Mouse (Mus musculus) myocyte (in vitro differentiated cells): ENCODE results near the gene Klri1. TPM values are rescaled to one million over a fixed set of nuclear protein-coding genes. Genes with fewer than 3 reads are reported as not detected.
"Not testable (repeated sequence)": the region's sequence is repeated elsewhere in the genome, so short reads cannot be mapped to it uniquely, and the experiment has no call there.

ENCODE experiments used
- H3K27me3 ChIP-seq: one replicate; pipeline ENCODE4 v1.6.1; 2011; ENCODE audit not compliant: control insufficient read depth, insufficient read depth, insufficient read length
- H3K36me3 ChIP-seq: one replicate; pipeline ENCODE4 v1.6.1; 2011; ENCODE audit not compliant: control insufficient read depth, insufficient read depth
- H3K4me2 ChIP-seq: one replicate; pipeline ENCODE4 v1.6.1; 2011; ENCODE audit warnings: low read depth, control low read depth
- H3K4me3 ChIP-seq: one replicate; pipeline ENCODE4 v1.5.1; 2011; ENCODE audit warnings: mild to moderate bottlenecking, control low read depth, moderate library complexity
- H3K79me2 ChIP-seq: one replicate; pipeline ENCODE4 v1.6.1; 2011; ENCODE audit not compliant: control insufficient read depth, insufficient read depth
- H3ac ChIP-seq: one replicate; pipeline ENCODE4 v1.6.1; 2011; ENCODE audit not compliant: control insufficient read depth, insufficient read length
- CEBPB ChIP-seq: IDR thresholded peaks from 2 replicates; pipeline ENCODE4 v1.6.1; 2011; ENCODE audit warnings: mild to moderate bottlenecking, moderate library complexity; ENCODE audit not compliant: poor library complexity, insufficient read depth, severe bottlenecking
- E2F4 ChIP-seq: IDR thresholded peaks from one replicate; pipeline ENCODE4 v1.6.1; 2011; ENCODE audit warnings: mild to moderate bottlenecking, control low read depth, moderate library complexity; ENCODE audit not compliant: insufficient read depth
- MAX ChIP-seq: IDR thresholded peaks from one replicate; pipeline ENCODE4 v1.6.1; 2011; ENCODE audit warnings: low read depth, mild to moderate bottlenecking, control low read depth
- MYOD1 ChIP-seq, 3 experiments: IDR thresholded peaks; one replicate each; pipeline ENCODE4 v1.6.1; 2011; ENCODE audit warnings: control low read depth in 2 of 3, low read depth in 2 of 3, mild to moderate bottlenecking in 2 of 3, moderate library complexity in 1 of 3; ENCODE audit not compliant: insufficient read length in 2 of 3, control insufficient read depth in 1 of 3
- MYOG ChIP-seq, 3 experiments: IDR thresholded peaks; one replicate each; pipeline ENCODE4 v1.6.1; 2011; ENCODE audit warnings: control low read depth in 2 of 3, low read depth in 2 of 3, mild to moderate bottlenecking in 2 of 3; ENCODE audit not compliant: insufficient read length in 2 of 3, control insufficient read depth in 1 of 3, insufficient read depth in 1 of 3
- POLR2A ChIP-seq: IDR thresholded peaks from one replicate; pipeline ENCODE4 v1.6.1; 2011; ENCODE audit warnings: low read depth, mild to moderate bottlenecking, control low read depth, moderate library complexity; ENCODE audit not compliant: insufficient read length
- POLR2AphosphoS2 ChIP-seq: IDR thresholded peaks from one replicate; pipeline ENCODE4 v1.6.1; 2011; ENCODE audit warnings: low read depth, control low read depth; ENCODE audit not compliant: insufficient read length
- REST ChIP-seq: IDR thresholded peaks from one replicate; pipeline ENCODE4 v1.6.1; 2011; ENCODE audit warnings: mild to moderate bottlenecking, control low read depth, moderate library complexity; ENCODE audit not compliant: insufficient read depth, insufficient read length
- SRF ChIP-seq: IDR thresholded peaks from one replicate; pipeline ENCODE4 v1.6.1; 2011; ENCODE audit warnings: low read depth; ENCODE audit not compliant: control insufficient read depth, insufficient read length
- TCF12 ChIP-seq: IDR thresholded peaks from one replicate; pipeline ENCODE4 v1.6.1; 2011; ENCODE audit warnings: mild to moderate bottlenecking, control low read depth; ENCODE audit not compliant: poor library complexity, insufficient read depth, severe bottlenecking
- TCF3 ChIP-seq: IDR thresholded peaks from one replicate; pipeline ENCODE4 v1.6.1; 2011; ENCODE audit warnings: low read depth, control low read depth; ENCODE audit not compliant: insufficient read length
- USF1 ChIP-seq: IDR thresholded peaks from one replicate; pipeline ENCODE4 v1.6.1; 2011; ENCODE audit warnings: low read depth, mild to moderate bottlenecking, control low read depth, moderate library complexity
- polyA plus RNA-seq: library from polyadenylated mRNA; unstranded; fragments of >200 nt; fragmentation: generic; extraction: Trizol; gene quantifications from one replicate; pipeline ENCODE4 v1.2.1, GENCODE M21; 2012; ENCODE audit warnings: missing spikeins

The Klri1 gene
- polyA plus RNA-seq, 1 experiment: not detected

DNA sequence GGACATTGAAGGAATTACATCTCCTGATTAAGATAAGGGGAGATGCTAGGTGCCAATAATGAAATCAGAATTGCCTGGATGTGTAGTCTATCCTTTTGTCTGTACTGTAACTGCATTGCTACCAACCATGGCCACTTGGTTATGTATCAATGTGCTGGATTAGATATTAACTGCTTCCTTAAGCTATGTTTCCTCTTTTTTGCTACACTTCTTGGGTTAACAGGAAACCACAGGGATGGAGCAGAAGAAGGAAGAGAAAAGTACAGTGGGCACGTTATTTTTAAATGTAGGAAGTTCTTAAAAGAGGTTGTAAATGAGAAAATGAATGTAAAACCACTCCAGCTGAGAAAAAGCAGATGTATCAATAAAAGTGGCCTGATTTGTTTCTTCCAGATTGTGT lies 3.4 kb downstream of the Klri1 start:
- H3ac ChIP-seq: no peak overlapping the region
- no peak overlapping the region for H3K4me2 ChIP-seq
- no peaks in the 10 kb centered on the region for H3K27me3 ChIP-seq
- TF ChIP-seq SRF: no peak
- no peak for TF ChIP-seq USF1
- no peak for TF ChIP-seq MYOG (IDR thresholded peaks at IDR 0.05; ENCODE audit: control insufficient read depth in 1 of 3, insufficient read depth in 1 of 3, insufficient read length in 2 of 3, low read depth in 2 of 3)
- TF ChIP-seq MYOD1 (IDR thresholded peaks at IDR 0.05; ENCODE audit: control insufficient read depth in 1 of 3, insufficient read length in 2 of 3, low read depth in 2 of 3): no peak
- TF ChIP-seq REST: no peak
- no peak for TF ChIP-seq POLR2A
- no peak for TF ChIP-seq TCF12
- no peak for TF ChIP-seq E2F4
- H3K36me3 ChIP-seq: no peaks in the 10 kb centered on the region
- H3K79me2 ChIP-seq: no peaks in the 10 kb centered on the region
- H3K4me3 ChIP-seq: no peak overlapping the region

DNA sequence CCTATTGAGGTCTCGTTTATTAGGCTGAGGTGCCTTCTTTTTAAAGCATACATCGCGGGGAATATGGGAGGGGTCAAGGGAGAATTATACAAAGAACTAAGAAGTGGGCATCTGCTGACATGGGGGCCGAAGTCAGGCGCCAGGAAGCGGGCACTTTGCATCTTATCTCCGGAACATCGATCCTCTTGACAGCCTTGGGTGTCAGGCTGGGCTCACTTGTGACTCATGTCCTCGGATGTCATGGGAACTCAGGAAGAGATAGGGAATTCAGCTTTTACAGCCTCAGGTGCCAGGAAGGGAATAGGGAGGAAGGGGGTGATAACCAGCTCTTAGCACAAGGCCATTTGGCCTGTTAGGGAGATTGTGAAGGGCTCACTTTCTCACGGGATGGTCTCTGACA lies 25.5 kb downstream of the Klri1 start:
- not testable (repeated sequence) for H3K4me2 ChIP-seq, H3K36me3 ChIP-seq, H3K27me3 ChIP-seq, H3ac ChIP-seq, H3K4me3 ChIP-seq, H3K79me2 ChIP-seq

DNA sequence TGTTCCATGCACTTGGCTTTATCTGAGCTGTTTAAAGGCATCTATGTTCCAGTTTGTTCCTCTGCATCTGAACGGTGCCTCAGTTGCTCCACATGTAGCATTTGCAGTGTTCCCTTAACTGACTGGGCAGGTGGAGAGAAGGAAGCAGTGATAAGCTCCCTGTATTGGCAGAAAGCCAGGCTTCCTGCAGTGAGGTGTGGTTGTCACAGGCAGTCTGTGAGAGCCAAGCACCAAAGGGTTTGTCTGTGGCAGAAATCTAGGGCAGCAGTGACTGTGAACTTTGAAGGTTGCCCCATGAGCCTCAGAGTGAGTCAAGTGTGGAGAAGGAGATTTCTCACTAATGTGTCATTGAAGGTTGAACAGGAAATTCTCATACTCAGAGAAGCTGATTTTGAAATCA lies 36.6 kb downstream of the Klri1 start:
- Histone ChIP-seq H3ac (no peak overlapping the region), H3K27me3 (no peaks in the 10 kb centered on the region), H3K4me3 (no peak overlapping the region), H3K79me2 (no peaks in the 10 kb centered on the region), H3K36me3 (no peaks in the 10 kb centered on the region), H3K4me2 (no peak overlapping the region)
- TF ChIP-seq MYOG (IDR thresholded peaks at IDR 0.05; ENCODE audit: control insufficient read depth in 1 of 3, insufficient read depth in 1 of 3, insufficient read length in 2 of 3, low read depth in 2 of 3): no peak
- TF ChIP-seq REST: no peak
- no peak for TF ChIP-seq TCF12
- no peak for TF ChIP-seq USF1

DNA sequence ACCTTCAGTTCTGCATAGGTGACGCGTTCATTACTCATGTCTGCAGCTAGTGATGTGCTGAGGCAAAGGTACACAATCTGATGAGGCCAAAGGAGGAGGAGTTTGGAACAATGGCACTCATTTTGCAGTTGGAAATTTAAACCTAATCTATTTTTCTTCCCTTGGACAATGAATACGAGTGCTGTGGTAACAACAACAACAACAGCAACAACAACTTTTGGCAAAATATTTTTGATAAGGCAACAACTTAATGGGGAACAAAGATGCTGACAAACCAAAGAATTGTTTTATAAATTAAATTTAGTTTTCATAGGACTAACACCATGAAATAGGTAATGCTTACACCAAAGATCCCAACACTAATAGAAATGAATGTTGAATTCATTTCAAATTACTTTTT lies 38.1 kb downstream of the Klri1 start, which contains the start of gene Klrc1:
Klrc1 (minus strand) TSS at position 101 of the 400 bp plus-strand sequence.
- no peaks in the 10 kb centered on the region for H3K79me2 ChIP-seq
- H3ac ChIP-seq: no peak within 1 kb of the TSS
- H3K4me3 ChIP-seq: no peak within 1 kb of the TSS
- no peaks in the 10 kb centered on the region for H3K27me3 ChIP-seq
- H3K36me3 ChIP-seq: no peaks in the 10 kb centered on the region
- TF ChIP-seq USF1: no peak
- TF ChIP-seq MYOG (IDR thresholded peaks at IDR 0.05; ENCODE audit: control insufficient read depth in 1 of 3, insufficient read depth in 1 of 3, insufficient read length in 2 of 3, low read depth in 2 of 3): no peak
- TF ChIP-seq E2F4: no peak
- no peak for TF ChIP-seq POLR2AphosphoS2
- TF ChIP-seq MYOD1 (IDR thresholded peaks at IDR 0.05; ENCODE audit: control insufficient read depth in 1 of 3, insufficient read length in 2 of 3, low read depth in 2 of 3): no peak
- TF ChIP-seq TCF12: no peak
- no peak for TF ChIP-seq MAX
- TF ChIP-seq TCF3: no peak
- TF ChIP-seq SRF: no peak
- no peak for TF ChIP-seq CEBPB
- no peak for TF ChIP-seq POLR2A
- no peak for TF ChIP-seq REST
- H3K4me2 ChIP-seq: no peak within 1 kb of the TSS

DNA sequence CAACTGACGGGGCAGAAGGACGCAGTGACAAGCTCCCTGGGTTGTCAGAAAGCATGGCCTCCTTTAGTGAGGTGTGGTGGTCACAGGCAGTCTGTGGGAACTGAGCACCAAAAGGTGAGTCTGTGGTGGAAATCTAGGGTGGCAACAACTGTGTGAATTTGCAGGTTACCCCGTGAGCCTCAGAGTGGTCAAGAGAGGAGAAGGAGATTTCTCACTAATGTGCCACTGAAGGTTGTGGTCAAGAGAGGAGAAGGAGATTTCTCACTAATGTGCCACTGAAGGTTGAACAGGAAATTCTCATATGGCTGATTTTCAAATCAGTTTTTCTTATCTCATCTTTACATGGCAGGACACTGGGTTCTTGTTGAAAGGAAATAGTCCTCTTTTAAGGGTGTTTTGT lies 55.6 kb downstream of the Klri1 start:
- not testable (repeated sequence) for H3K27me3 ChIP-seq, H3K79me2 ChIP-seq, H3K4me2 ChIP-seq, H3K36me3 ChIP-seq, H3K4me3 ChIP-seq, H3ac ChIP-seq

DNA sequence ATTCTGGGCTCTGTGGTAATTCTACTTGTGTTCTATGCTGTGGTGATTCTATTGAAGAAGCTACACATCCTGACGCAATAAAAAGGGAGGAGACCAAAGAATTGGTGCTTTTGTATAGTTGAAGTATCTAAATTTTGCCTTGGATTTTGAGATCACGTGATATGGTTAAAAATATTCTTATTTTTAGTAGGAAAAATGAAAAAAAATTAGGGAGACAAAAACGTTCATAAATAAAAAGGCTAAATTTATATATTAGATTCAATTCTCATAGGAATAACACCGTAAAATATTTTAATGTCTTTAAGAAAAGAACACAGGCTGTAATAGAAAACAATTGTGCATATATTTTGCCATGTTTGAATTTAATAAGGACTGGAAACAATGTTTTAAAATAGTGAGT lies 56.3 kb downstream of the Klri1 start, which contains the start of gene Klrc2:
Klrc2 (minus strand) TSS at position 101 of the 400 bp plus-strand sequence.
- not testable (repeated sequence) for H3K4me3 ChIP-seq, H3K4me2 ChIP-seq, H3K79me2 ChIP-seq, H3K27me3 ChIP-seq, H3K36me3 ChIP-seq, H3ac ChIP-seq

Other genes starting within 250 kb of the Klri1 start
- 0.11 TPM for gene Olr1, start 210.0 kb downstream of the Klri1 start, polyA plus RNA-seq
- gene Tmem52b, start 204.6 kb downstream of the Klri1 start, polyA plus RNA-seq: not detected
- gene Gabarapl1, start 184.0 kb downstream of the Klri1 start, polyA plus RNA-seq: 53.6 TPM
- gene Klre1, start 139.2 kb downstream of the Klri1 start, polyA plus RNA-seq: not detected
- gene Klrd1, start 125.3 kb downstream of the Klri1 start, polyA plus RNA-seq: not detected
- gene Klrk1, start 93.3 kb downstream of the Klri1 start, polyA plus RNA-seq: not detected
- gene Klrc3, start 73.8 kb downstream of the Klri1 start, polyA plus RNA-seq: not detected
- gene Klrc2, start 56.4 kb downstream of the Klri1 start, polyA plus RNA-seq: not detected
- not detected for gene Klrc1, start 38.2 kb downstream of the Klri1 start, polyA plus RNA-seq
- not detected for gene Klri2, start 23.4 kb upstream of the Klri1 start, polyA plus RNA-seq
- gene Gm156, start 67.1 kb upstream of the Klri1 start, polyA plus RNA-seq: not detected
- gene Gm17631, start 145.5 kb upstream of the Klri1 start, polyA plus RNA-seq: not detected
- gene Klra17, start 159.5 kb upstream of the Klri1 start, polyA plus RNA-seq: 0.06 TPM
- gene Klra5, start 200.5 kb upstream of the Klri1 start, polyA plus RNA-seq: not detected